Mouse (Mus musculus) midbrain, embryonic 12.5 days (tissue): Measurements from ENCODE around the gene Rassf1. TPM values are rescaled to one million over a fixed set of nuclear protein-coding genes. Genes with fewer than 3 reads are reported as not detected.

Source experiments
- ATAC-seq: fragments of 200-750 bp; cut with Nextera tagmentation; 2 replicates; pipeline ENCODE4 v1.8.0; 2017; ENCODE audit warnings: low read depth, moderate TSS enrichment, moderate library complexity; ENCODE audit not compliant: low FRiP score
- H3K27ac ChIP-seq: fragments of 300-500 bp; sonication (generic); replicated peaks from 2 replicates; pipeline ENCODE4 v1.5.1; 2016; ENCODE audit warnings: mild to moderate bottlenecking
- H3K27me3 ChIP-seq: fragments of 300-500 bp; sonication (generic); 2 replicates; pipeline ENCODE4 v1.6.1; 2016; ENCODE audit warnings: mild to moderate bottlenecking
- H3K36me3 ChIP-seq: fragments of 300-500 bp; sonication (generic); 2 replicates; pipeline ENCODE4 v1.6.1; 2016
- H3K4me1 ChIP-seq: fragments of 300-500 bp; sonication (generic); 2 replicates; pipeline ENCODE4 v1.6.1; 2016
- H3K4me2 ChIP-seq: fragments of 300-500 bp; sonication (generic); replicated peaks from 2 replicates; pipeline ENCODE4 v1.6.1; 2016; ENCODE audit warnings: mild to moderate bottlenecking, moderate library complexity
- H3K4me3 ChIP-seq: fragments of 300-500 bp; sonication (generic); 2 replicates; pipeline ENCODE4 v1.5.1; 2016; ENCODE audit warnings: mild to moderate bottlenecking
- H3K9ac ChIP-seq: fragments of 300-500 bp; sonication (generic); replicated peaks from 2 replicates; pipeline ENCODE4 v1.6.1; 2016; ENCODE audit warnings: mild to moderate bottlenecking, moderate library complexity
- H3K9me3 ChIP-seq: fragments of 300-500 bp; sonication (generic); 2 replicates; pipeline ENCODE4 v1.6.1; 2016; ENCODE audit warnings: mild to moderate bottlenecking
- WGBS: fragments of 180-500 bp; shearing (Covaris S2); methylation state at CpG from one replicate; pipeline ENCODE4 v1.1.7; 2016; 5-methylcytosine and 5-hydroxymethylcytosine counted together
- polyA plus RNA-seq: library from polyadenylated mRNA; unstranded; fragments of >200 nt; fragmentation: Nextera tagmentation; extraction: Ambion mirVana; gene quantifications from 2 replicates; pipeline ENCODE4 v1.2.1, GENCODE M21; 2016

The Rassf1 gene
- polyA plus RNA-seq, 1 experiment from 2014 or later = 48.9 TPM

DNA sequence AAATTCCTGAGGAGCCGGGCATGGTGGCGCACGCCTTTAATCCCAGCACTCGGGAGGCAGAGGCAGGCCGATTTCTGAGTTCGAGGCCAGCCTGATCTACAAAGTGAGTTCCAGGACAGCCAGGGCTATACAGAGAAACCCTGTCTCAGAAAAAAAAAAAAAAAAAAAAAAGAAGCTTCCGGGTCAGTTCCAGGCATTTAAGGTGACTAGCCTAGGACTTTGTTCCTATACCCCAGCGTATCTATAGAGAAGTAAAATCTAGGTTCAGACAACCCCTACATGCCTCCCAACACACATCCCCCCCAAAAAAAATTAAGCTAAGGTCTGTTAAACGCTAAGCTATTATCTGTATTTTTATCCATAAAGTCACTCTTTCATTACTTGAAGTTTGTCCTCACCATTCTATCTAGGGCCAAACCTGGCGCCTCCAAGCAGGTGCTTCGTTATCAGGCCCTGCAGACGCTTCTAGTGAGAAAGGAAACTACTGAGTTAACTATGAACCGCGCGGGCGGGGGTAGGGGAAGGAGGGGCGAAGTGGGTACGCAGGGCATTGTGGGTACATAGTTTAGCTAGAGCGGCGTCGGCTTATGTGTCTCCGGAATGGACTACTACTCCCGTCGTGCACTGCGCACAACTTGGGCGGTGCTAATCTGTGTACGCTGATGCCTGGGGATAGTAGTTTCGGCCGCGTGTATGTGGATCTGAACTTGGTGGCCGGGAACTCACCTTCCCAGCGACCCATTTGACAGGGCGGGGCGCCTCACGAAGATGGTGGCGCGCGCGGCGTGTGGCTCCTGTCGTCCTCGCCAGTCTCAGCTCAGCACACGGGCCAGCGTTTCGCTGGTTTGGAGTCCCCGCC is 35.8 kb downstream of the Rassf1 start, which contains the start of gene Ifrd2:
Gene Ifrd2 (plus strand): TSS at position 669 of the 859 bp plus-strand sequence.
- H3K4me3 ChIP-seq = peak within 1 kb of the TSS; percentile 79
- H3K27me3 ChIP-seq = no peaks in the 10 kb centered on the region
- ATAC-seq = peak; percentile 97
- H3K4me2 ChIP-seq = peak within 1 kb of the TSS; percentile 82
- no peaks in the 10 kb centered on the region for H3K9me3 ChIP-seq
- no peak within 1 kb of the TSS for H3K27ac ChIP-seq
- peaks cover 39% of the 10 kb centered on the region for H3K36me3 ChIP-seq
- 14% methylated on average over 46 of the region's 46 CpGs for WGBS
- peak within 1 kb of the TSS; percentile 69 for H3K9ac ChIP-seq
- peaks cover 18% of the 10 kb centered on the region for H3K4me1 ChIP-seq

DNA sequence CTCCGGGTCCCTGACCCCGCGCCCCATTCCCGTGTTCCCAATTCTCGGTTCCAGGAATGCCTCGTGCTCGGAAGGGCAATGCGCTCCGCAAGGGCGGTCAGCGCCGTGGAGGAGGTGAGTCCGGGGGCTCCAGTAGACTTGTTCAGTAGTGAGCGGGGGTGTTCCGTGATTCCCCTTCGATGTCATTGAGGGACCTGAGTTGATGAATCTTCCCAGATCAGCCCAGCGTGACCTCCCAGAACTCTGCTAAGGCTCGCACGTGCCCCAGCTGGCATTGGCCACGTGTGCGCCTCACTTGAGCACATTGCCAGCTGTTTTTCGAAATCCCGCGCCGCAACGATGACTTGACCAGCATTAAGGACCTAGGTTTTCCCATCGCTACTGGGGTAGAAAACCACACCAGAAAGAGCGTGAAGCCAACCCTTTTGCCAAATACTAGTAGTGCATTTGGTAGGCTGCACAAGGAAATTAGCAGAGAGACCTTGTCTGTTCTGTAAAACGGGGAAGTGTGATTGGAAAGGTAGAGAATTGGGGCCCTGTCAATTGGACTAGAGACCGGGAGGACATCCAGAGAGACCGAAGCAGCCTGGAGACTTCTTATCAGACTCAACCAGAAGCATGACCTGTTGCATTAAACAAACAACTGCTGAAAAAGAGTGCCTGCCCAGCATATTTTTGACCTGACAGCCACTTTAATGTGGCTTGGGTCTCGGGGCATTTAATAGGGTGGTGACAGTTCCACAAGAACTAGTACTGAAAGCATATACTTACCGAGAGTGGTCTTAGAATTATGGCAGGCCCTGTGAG is 36.7 kb downstream of the Rassf1 start:
- H3K9ac ChIP-seq = peak overlapping the region; percentile 69
- no peaks in the 10 kb centered on the region for H3K27me3 ChIP-seq
- ATAC-seq = no peak
- H3K4me3 ChIP-seq = peak overlapping the region; percentile 79
- H3K27ac ChIP-seq = no peak overlapping the region
- H3K36me3 ChIP-seq = peaks cover 38% of the 10 kb centered on the region
- 7% methylated on average over 33 of the region's 33 CpGs for WGBS
- no peaks in the 10 kb centered on the region for H3K9me3 ChIP-seq
- peak overlapping the region; percentile 82 for H3K4me2 ChIP-seq
- H3K4me1 ChIP-seq = peaks cover 18% of the 10 kb centered on the region

DNA sequence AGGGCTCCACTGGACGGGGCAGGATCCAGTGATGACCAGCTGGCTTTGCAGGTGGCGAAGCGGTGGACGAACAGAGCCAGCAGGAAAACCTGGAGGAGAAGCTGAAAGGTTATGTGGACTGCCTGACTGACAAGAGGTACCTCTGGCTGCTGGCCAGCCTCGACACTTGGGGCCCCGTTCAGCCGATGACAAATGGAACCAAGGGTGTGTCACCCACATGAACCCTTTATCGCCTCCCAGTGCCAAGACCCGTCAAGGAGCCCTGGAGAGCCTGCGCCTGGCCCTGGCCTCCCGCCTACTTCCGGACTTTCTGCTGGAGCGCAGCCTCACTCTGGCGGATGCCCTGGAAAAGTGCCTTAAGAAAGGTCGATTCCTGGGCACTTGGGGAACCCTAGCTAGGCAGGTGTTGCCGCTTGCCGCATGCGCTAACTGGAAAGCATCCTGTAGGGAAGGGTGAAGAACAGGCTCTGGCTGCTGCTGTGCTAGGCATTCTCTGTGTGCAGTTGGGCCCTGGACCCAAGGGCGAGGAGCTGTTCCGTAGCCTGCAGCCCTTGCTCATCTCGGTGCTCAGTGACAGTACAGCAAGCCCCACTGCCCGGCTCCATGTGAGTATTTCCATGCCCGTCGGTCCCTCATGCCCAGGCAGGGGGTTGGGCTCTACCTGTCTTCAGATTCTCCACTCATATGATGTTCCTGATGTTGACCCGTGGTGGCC is 38.9 kb downstream of the Rassf1 start:
- H3K9me3 ChIP-seq = no peaks in the 10 kb centered on the region
- H3K4me2 ChIP-seq = no peak overlapping the region
- H3K4me3 ChIP-seq = no peak overlapping the region
- no peak overlapping the region for H3K9ac ChIP-seq
- WGBS = 93% methylated on average over 25 of the region's 25 CpGs
- H3K27ac ChIP-seq = no peak overlapping the region
- no peak for ATAC-seq
- no peaks in the 10 kb centered on the region for H3K27me3 ChIP-seq
- peaks cover 18% of the 10 kb centered on the region for H3K4me1 ChIP-seq
- peaks cover 45% of the 10 kb centered on the region for H3K36me3 ChIP-seq

DNA sequence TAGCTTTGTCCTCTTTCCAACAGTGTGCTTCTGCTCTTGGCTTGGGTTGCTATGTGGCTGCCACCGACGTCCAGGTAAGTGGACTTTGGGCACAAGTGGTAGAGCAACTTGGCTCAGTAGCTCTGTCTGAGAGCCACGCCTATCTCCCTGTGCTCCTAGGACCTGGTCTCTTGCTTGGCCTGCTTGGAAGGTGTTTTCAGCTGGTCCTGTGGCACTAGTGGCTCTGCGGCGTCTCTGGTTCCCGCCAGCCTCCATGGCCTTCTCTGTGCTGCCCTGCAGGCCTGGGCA is 39.4 kb downstream of the Rassf1 start:
- WGBS = 94% methylated on average over 6 of the region's 6 CpGs
- Histone ChIP-seq H3K4me1 (peaks cover 18% of the 10 kb centered on the region), H3K4me3 (0 out of 2 replicates have a peak overlapping the region, but pooled peaks have one; percentile 1), H3K4me2 (no peak overlapping the region), H3K27me3 (no peaks in the 10 kb centered on the region), H3K9me3 (no peaks in the 10 kb centered on the region), H3K36me3 (peaks cover 45% of the 10 kb centered on the region), H3K27ac (no peak overlapping the region), H3K9ac (no peak overlapping the region)
- ATAC-seq = no peak

DNA sequence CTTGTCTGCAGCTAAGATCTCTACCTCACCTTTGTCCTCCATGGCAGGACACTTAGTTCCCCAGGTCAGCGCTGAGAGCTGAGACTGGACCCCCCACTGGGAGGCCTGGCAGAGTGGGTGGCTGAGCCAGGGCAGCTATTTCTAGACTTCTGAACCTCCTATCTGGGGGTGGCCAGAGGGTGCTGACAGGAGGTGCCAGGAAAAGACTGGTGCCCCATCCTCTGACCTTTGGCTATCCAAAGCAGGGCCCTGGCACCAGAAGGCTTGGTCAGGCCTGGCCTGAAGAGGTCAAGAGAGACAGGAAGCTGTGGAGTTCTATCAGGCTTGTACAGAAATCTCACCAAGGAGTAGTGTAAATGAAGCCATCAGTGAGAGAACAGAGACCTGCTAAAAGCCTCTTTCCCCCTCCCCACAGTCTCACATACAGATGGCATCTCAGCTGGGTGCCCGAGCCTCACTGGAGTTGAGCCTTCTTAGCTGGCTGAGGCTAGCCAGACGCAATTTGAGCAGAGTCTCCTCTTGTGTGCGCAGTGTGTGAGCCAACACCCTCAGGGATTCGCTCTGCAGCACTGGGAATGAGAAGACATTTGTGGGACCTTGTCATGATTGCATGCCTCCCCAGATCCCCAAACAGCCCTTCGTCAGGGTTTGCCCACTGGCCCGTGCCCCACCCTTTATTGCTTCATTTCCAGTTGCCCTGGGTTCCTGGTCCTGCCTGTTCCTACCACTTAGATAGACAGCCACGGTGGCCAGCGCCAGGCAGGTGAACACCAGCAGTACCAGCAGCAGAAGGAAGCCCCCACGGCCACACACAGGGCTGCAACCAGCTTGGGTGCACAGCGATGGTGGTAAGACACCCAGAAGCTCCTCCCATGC is 42.0 kb downstream of the Rassf1 start:
- Histone ChIP-seq H3K27ac (no peak overlapping the region), H3K4me2 (no peak overlapping the region), H3K9me3 (no peaks in the 10 kb centered on the region), H3K9ac (no peak overlapping the region), H3K4me1 (peaks cover 8% of the 10 kb centered on the region), H3K27me3 (no peaks in the 10 kb centered on the region), H3K36me3 (peaks cover 45% of the 10 kb centered on the region), H3K4me3 (no peak overlapping the region)
- WGBS = 84% methylated on average over 11 of the region's 11 CpGs
- ATAC-seq = no peak

DNA sequence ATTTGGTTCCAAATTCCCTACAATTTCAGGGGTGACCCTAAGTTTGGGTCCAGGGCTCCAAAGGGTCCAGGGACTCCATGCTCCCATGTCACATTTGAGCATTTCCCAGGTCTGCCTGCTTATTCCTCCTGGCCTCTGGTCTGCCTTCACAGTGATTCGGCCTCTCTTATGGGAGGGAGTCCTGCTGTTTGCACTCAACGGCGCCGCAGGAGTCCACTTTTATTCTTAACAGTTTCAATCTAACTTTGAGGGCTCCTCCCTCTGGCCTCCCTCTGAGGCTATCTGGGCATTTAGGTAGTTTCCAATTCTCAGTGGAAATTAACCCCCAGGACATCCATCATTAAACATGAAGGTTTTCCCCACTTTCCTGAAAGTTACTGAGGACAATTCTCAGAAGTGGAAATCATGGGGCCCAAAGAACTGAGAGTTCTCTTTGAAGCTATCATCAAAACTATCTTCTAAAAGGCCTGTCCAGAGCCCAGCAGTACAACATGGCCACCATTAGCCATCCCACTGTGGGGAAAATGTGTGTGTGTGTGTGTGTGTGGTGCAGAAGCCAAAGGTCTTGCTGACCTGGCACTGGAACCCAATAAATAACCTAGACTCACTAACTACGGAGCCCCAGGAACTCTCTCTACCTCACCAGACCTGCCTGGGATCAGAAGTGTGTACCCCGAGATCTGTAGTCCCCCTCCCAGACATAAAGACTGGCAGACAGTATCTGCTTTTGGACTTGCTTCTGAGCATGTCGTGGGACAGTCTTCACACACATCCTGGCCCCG is 43.1 kb downstream of the Rassf1 start:
- Histone ChIP-seq H3K36me3 (peaks cover 45% of the 10 kb centered on the region), H3K9me3 (no peaks in the 10 kb centered on the region)

DNA sequence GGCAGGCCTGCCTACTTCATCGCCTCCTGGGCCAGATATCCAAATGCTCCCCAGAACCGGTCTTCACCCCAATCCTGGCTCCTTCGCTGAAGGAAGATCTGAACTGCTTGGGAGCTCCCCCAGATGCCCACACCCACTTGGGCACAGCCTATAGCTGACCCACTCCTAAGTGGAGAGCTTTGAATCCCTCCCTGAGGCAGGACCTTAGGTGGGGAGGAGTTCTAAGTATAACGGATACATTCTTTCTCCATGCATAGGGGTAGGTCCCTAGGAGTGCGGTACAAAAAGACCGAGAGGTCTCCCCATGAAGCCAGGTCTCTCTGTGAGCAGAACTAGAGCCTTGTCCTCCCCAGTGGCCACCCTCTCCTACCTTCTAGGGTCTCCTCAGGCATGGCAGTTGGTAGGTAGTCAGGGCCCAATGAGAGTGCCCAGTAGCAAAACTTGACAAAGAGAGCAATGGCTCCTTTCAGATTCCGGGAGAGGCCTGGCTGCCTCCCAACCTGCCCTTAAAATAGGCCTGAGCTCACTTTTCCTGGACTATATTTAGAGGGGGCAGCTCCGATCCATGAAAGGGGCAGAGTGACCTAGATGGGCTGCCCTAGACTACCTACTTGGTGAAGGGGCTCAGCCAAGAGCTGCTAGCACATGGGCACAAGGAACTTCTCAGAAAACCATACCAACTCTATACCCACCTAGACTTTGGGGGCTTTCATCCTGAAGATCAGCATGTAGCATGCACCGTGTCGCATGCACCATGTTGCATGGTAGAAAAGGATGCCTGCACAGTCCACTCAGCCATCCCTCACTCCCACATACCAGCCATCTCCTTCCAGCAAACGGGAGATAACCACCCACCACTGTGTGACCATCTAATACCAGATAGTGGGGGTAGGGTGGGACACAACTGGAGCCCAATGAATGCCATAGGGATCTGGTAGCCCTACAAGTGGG is 45.5 kb downstream of the Rassf1 start:
- Histone ChIP-seq H3K9ac (no peak overlapping the region), H3K4me2 (no peak overlapping the region), H3K27ac (no peak overlapping the region), H3K9me3 (no peaks in the 10 kb centered on the region), H3K4me3 (no peak overlapping the region), H3K27me3 (no peaks in the 10 kb centered on the region), H3K36me3 (peaks cover 26% of the 10 kb centered on the region), H3K4me1 (no peaks in the 10 kb centered on the region)
- WGBS = 92% methylated on average over 11 of the region's 11 CpGs
- ATAC-seq = no peak

More for the DNA sequence above, 43.1 kb downstream of the Rassf1 start:
- no peak overlapping the region for H3K27ac ChIP-seq
- H3K4me2 ChIP-seq = no peak overlapping the region
- H3K9ac ChIP-seq = no peak overlapping the region
- H3K4me3 ChIP-seq = no peak overlapping the region
- H3K27me3 ChIP-seq = no peaks in the 10 kb centered on the region
- 76% methylated on average over 8 of the region's 8 CpGs for WGBS
- H3K4me1 ChIP-seq = no peaks in the 10 kb centered on the region
- no peak for ATAC-seq

DNA sequence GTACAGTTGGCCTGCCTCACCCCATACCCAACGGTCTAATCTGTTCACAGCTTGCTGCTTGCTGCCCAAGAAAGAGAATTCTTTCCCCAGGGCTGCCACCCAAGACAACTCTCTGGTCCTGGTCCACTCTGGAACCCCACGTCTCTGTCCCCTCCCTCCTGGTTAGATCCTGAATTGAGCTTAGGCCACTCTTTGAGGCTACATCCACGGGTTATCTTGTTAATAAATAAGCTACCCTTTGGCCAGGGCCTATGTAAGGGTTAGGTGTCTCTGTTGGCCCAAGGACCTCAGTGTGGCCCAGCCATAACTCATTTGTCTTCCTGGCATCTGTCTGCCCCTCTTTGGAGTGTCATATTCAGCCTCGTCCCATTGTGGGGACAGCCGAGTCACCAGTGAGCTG is 47.0 kb downstream of the Rassf1 start:
- ATAC-seq = no peak
- 89% methylated on average over 5 of the region's 5 CpGs for WGBS

DNA sequence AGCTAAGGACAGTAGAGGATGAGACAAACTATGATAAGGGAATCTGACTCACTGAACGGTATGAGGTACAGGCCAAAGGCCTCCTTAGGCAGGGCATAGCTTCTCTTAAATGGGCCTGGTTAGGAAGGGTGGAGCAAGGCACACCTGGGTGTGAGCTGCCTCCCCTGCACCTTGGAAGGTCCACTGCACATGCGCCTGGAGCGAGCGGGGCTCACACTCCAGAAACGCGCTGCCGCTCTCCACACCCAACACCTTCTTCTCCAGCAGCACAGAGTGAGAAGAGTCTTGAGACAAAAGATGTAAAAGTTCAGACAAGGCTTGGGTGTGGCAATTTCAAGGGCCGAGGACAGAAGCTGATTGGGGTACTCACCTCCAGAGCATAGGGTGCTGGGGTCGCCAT is 48.1 kb downstream of the Rassf1 start:
- H3K36me3 ChIP-seq = peaks cover 1% of the 10 kb centered on the region; the same call in 1 of the 2 replicates
- no peak overlapping the region for H3K27ac ChIP-seq
- H3K4me3 ChIP-seq = no peak overlapping the region
- H3K4me1 ChIP-seq = peaks cover 14% of the 10 kb centered on the region
- H3K9ac ChIP-seq = no peak overlapping the region
- no peak overlapping the region for H3K4me2 ChIP-seq
- H3K27me3 ChIP-seq = 0 out of 2 replicates have a peak, but pooled peaks cover 6% of the 10 kb centered on the region
- WGBS = 91% methylated on average over 9 of the region's 9 CpGs
- ATAC-seq = no peak
- no peaks in the 10 kb centered on the region for H3K9me3 ChIP-seq

More for the DNA sequence above, 47.0 kb downstream of the Rassf1 start:
- Histone ChIP-seq H3K4me2 (no peak overlapping the region), H3K9me3 (no peaks in the 10 kb centered on the region), H3K4me1 (peaks cover 5% of the 10 kb centered on the region; the same call in 1 of the 2 replicates), H3K4me3 (no peak overlapping the region), H3K27me3 (0 out of 2 replicates have a peak, but pooled peaks cover 6% of the 10 kb centered on the region), H3K9ac (no peak overlapping the region), H3K36me3 (peaks cover 12% of the 10 kb centered on the region), H3K27ac (no peak overlapping the region)

DNA sequence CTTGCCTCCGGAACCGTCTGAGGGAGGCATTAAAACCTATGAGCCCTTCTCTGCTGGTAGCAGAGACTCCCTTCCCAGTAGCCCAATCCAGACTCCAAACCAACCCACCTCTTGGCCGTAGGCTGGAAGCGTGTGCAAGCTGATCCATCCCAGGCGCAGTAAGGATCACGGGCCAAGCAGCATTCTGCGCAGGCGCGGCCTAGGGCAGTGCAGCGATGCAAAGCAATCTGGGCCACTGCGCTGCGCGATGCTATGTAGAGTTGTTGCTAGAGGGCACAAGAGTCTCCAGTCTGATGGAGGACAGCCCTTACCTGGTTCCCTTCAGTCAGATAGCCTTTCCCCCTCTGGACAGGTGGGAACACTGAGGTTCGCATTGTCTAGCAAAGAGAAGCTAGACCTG is 48.5 kb downstream of the Rassf1 start:
- no peak overlapping the region for H3K9ac ChIP-seq
- peaks cover 18% of the 10 kb centered on the region for H3K4me1 ChIP-seq
- no peaks in the 10 kb centered on the region for H3K36me3 ChIP-seq
- WGBS = 74% methylated on average over 14 of the region's 14 CpGs
- no peak overlapping the region for H3K27ac ChIP-seq
- no peak overlapping the region for H3K4me3 ChIP-seq
- no peaks in the 10 kb centered on the region for H3K9me3 ChIP-seq
- no peak for ATAC-seq
- H3K4me2 ChIP-seq = no peak overlapping the region
- H3K27me3 ChIP-seq = 0 out of 2 replicates have a peak, but pooled peaks cover 6% of the 10 kb centered on the region
